Mouse (Mus musculus): ENCODE measurements around the gene Astn2. TPM values are rescaled to one million over a fixed set of nuclear protein-coding genes. Genes with fewer than 3 reads are reported as not detected.

Astn2 gene
- total and polyA plus RNA-seq, 2 experiments = 0.77 to 1.2 TPM

DNA sequence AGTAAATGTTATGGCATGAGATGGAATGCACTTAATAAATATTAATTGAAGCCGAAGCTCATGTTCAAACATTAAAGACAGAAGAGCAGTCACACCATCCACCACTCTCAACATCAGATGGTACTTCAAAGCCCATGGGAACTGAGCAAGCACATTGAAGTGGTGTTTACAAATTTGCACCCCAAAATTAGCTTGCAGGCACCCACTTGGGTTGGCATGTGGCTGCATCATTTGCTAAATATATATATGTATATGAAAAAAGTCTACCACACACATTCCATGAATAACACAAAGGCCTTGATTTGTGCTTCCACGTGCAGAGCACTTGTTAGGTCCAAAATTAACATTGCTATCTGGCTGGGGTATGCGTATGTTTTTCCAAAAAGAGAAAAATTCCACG, 140.4 kb downstream of the Astn2 start:
- TF ChIP-seq CTCF (IDR thresholded peaks at IDR 0.05; ENCODE audit: low read depth, low read length) = no peak
- no peak for TF ChIP-seq POLR2A (IDR thresholded peaks at IDR 0.05; ENCODE audit: extremely low read depth, insufficient read depth, low read length)

GRCm38 (mm10) chr4:66261276-66261675, 143.1 kb downstream of the Astn2 start:
- no peak overlapping the region for H3K4me3 ChIP-seq (ENCODE audit: insufficient read depth, low read depth, low read length)
- WGBS = 81% methylated on average over 3 of the region's 3 CpGs

More for the DNA sequence above, 140.4 kb downstream of the Astn2 start:
- Histone ChIP-seq H3K4me1 (ENCODE audit: control insufficient read depth, insufficient read depth, low read length) (no peaks in the 10 kb centered on the region), H3K27me3 (ENCODE audit: control insufficient read depth, insufficient read depth, low read length) (no peaks in the 10 kb centered on the region), H3K79me2 (ENCODE audit: control insufficient read depth, insufficient read depth, low read length) (no peaks in the 10 kb centered on the region), H3K27ac (replicated peaks; ENCODE audit: insufficient read depth, low read depth, low read length) (no peak overlapping the region), H3K9ac (ENCODE audit: low read depth, low read length) (no peak overlapping the region), H3K4me3 (ENCODE audit: insufficient read depth, low read depth, low read length) (no peak overlapping the region), H3K36me3 (ENCODE audit: control insufficient read depth, insufficient read depth, low read length) (no peaks in the 10 kb centered on the region)
- no peak for DNase-seq (ENCODE audit: extremely low read depth, low read depth, low spot score)
- 74% methylated on average over 4 of the region's 4 CpGs for WGBS

DNA sequence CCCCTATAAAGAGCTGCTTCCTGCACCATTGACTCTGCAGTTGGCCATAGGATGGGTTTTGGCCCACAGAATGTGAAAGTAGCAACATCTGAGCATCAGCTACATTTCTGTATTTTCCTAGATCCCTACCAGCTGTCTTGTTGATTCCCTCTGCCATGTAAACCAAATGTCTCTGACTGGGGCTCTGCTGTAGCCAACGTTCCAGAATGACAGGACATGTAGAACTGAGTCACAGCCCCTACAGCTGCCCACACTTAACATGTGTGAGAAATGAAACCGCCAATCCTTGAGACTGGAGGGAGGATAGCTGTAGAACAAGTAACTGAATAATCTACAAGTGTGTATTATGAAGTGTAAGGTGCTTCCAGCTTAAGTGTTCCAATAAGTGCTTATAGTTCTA, 145.5 kb downstream of the Astn2 start:
- Histone ChIP-seq H3K79me2 (ENCODE audit: control insufficient read depth, insufficient read depth, low read length) (no peaks in the 10 kb centered on the region), H3K4me3 (ENCODE audit: insufficient read depth, low read depth, low read length) (no peak overlapping the region)
- no peak for DNase-seq (ENCODE audit: extremely low read depth, low read depth, low spot score)

More at GRCm38 (mm10) chr4:66261276-66261675, 143.1 kb downstream of the Astn2 start:
- Histone ChIP-seq H3K27ac (replicated peaks; ENCODE audit: insufficient read depth, low read depth, low read length) (no peak overlapping the region), H3K79me2 (ENCODE audit: control insufficient read depth, insufficient read depth, low read length) (no peaks in the 10 kb centered on the region), H3K4me1 (ENCODE audit: control insufficient read depth, insufficient read depth, low read length) (no peaks in the 10 kb centered on the region), H3K27me3 (ENCODE audit: control insufficient read depth, insufficient read depth, low read length) (no peaks in the 10 kb centered on the region), H3K36me3 (ENCODE audit: control insufficient read depth, insufficient read depth, low read length) (no peaks in the 10 kb centered on the region), H3K9ac (ENCODE audit: low read depth, low read length) (no peak overlapping the region)
- no peak for TF ChIP-seq POLR2A (IDR thresholded peaks at IDR 0.05; ENCODE audit: extremely low read depth, insufficient read depth, low read length)
- no peak for TF ChIP-seq CTCF (IDR thresholded peaks at IDR 0.05; ENCODE audit: low read depth, low read length)
- no peak for DNase-seq (ENCODE audit: extremely low read depth, low read depth, low spot score)

GRCm38 (mm10) chr4:66254695-66255492, 149.5 kb downstream of the Astn2 start:
- no peak overlapping the region for H3K4me3 ChIP-seq (ENCODE audit: insufficient read depth, low read depth, low read length)
- no peak for TF ChIP-seq POLR2A (IDR thresholded peaks at IDR 0.05; ENCODE audit: extremely low read depth, insufficient read depth, low read length)
- TF ChIP-seq CTCF (IDR thresholded peaks at IDR 0.05; ENCODE audit: low read depth, low read length) = no peak
- H3K79me2 ChIP-seq (ENCODE audit: control insufficient read depth, insufficient read depth, low read length) = no peaks in the 10 kb centered on the region
- H3K27me3 ChIP-seq (ENCODE audit: control insufficient read depth, insufficient read depth, low read length) = no peaks in the 10 kb centered on the region
- H3K27ac ChIP-seq (replicated peaks; ENCODE audit: insufficient read depth, low read depth, low read length) = no peak overlapping the region
- no peaks in the 10 kb centered on the region for H3K4me1 ChIP-seq (ENCODE audit: control insufficient read depth, insufficient read depth, low read length)
- no peak overlapping the region for H3K9ac ChIP-seq (ENCODE audit: low read depth, low read length)
- DNase-seq (ENCODE audit: extremely low read depth, low read depth, low spot score) = no peak
- 70% methylated on average over 4 of the region's 4 CpGs for WGBS
- no peaks in the 10 kb centered on the region for H3K36me3 ChIP-seq (ENCODE audit: control insufficient read depth, insufficient read depth, low read length)

More for the DNA sequence above, 145.5 kb downstream of the Astn2 start:
- Histone ChIP-seq H3K9ac (ENCODE audit: low read depth, low read length) (no peak overlapping the region), H3K4me1 (ENCODE audit: control insufficient read depth, insufficient read depth, low read length) (no peaks in the 10 kb centered on the region), H3K36me3 (ENCODE audit: control insufficient read depth, insufficient read depth, low read length) (no peaks in the 10 kb centered on the region), H3K27me3 (ENCODE audit: control insufficient read depth, insufficient read depth, low read length) (no peaks in the 10 kb centered on the region), H3K27ac (replicated peaks; ENCODE audit: insufficient read depth, low read depth, low read length) (no peak overlapping the region)
- no peak for TF ChIP-seq POLR2A (IDR thresholded peaks at IDR 0.05; ENCODE audit: extremely low read depth, insufficient read depth, low read length)
- TF ChIP-seq CTCF (IDR thresholded peaks at IDR 0.05; ENCODE audit: low read depth, low read length) = no peak
- 68% methylated on average over 2 of the region's 2 CpGs for WGBS

GRCm38 (mm10) chr4:66248521-66248920, 155.9 kb downstream of the Astn2 start:
- no peak overlapping the region for H3K4me3 ChIP-seq (ENCODE audit: insufficient read depth, low read depth, low read length)
- no peaks in the 10 kb centered on the region for H3K79me2 ChIP-seq (ENCODE audit: control insufficient read depth, insufficient read depth, low read length)
- TF ChIP-seq POLR2A (IDR thresholded peaks at IDR 0.05; ENCODE audit: extremely low read depth, insufficient read depth, low read length) = no peak
- TF ChIP-seq CTCF (IDR thresholded peaks at IDR 0.05; ENCODE audit: low read depth, low read length) = no peak
- H3K4me1 ChIP-seq (ENCODE audit: control insufficient read depth, insufficient read depth, low read length) = no peaks in the 10 kb centered on the region
- WGBS = 78% methylated on average over 8 of the region's 8 CpGs
- no peak overlapping the region for H3K9ac ChIP-seq (ENCODE audit: low read depth, low read length)
- no peaks in the 10 kb centered on the region for H3K36me3 ChIP-seq (ENCODE audit: control insufficient read depth, insufficient read depth, low read length)
- no peaks in the 10 kb centered on the region for H3K27me3 ChIP-seq (ENCODE audit: control insufficient read depth, insufficient read depth, low read length)
- no peak for DNase-seq (ENCODE audit: extremely low read depth, low read depth, low spot score)
- H3K27ac ChIP-seq (replicated peaks; ENCODE audit: insufficient read depth, low read depth, low read length) = no peak overlapping the region

DNA sequence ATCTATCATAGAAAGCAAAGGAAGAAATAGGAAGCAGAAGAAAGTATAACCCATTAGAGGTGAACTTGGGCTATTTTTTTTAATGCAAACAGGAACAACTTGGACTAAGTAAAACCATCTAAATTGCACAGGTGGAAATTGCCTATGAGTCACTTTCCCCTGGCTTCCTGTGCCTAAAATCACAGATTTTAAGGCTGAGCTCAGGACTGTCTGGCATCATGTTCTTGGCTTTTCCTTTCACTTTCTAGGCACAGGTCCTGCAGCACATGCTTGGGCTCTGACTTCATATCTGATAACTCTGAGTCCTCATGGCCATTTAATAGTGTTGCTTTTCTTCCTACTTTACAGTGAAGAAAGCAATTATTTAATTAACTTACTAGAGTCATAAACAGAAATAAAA, 161.7 kb downstream of the Astn2 start:
- Histone ChIP-seq H3K9ac (ENCODE audit: low read depth, low read length) (no peak overlapping the region), H3K27me3 (ENCODE audit: control insufficient read depth, insufficient read depth, low read length) (no peaks in the 10 kb centered on the region), H3K27ac (replicated peaks; ENCODE audit: insufficient read depth, low read depth, low read length) (no peak overlapping the region), H3K4me3 (ENCODE audit: insufficient read depth, low read depth, low read length) (no peak overlapping the region), H3K4me1 (ENCODE audit: control insufficient read depth, insufficient read depth, low read length) (no peaks in the 10 kb centered on the region), H3K36me3 (ENCODE audit: control insufficient read depth, insufficient read depth, low read length) (no peaks in the 10 kb centered on the region), H3K79me2 (ENCODE audit: control insufficient read depth, insufficient read depth, low read length) (no peaks in the 10 kb centered on the region)
- DNase-seq (ENCODE audit: extremely low read depth, low read depth, low spot score) = no peak
- TF ChIP-seq CTCF (IDR thresholded peaks at IDR 0.05; ENCODE audit: low read depth, low read length) = no peak
- TF ChIP-seq POLR2A (IDR thresholded peaks at IDR 0.05; ENCODE audit: extremely low read depth, insufficient read depth, low read length) = no peak

Data from liver, adult 2 months (tissue).